Mouse (Mus musculus): ENCODE results near the gene Lman2l. TPM values are rescaled to one million over a fixed set of nuclear protein-coding genes. Genes with fewer than 3 reads are reported as not detected.

Gene Lman2l
- polyA plus RNA-seq, 1 experiment, result 15.9 TPM

GRCm38 (mm10) chr1:36437223-36437622 is 7.8 kb downstream of the Lman2l start:
- DNase-seq, result no peak
- no peak overlapping the region for H3K4me3 ChIP-seq (replicated peaks; ENCODE audit: extremely low read depth, low read depth, low read length)
- no peaks in the 10 kb centered on the region for H3K4me1 ChIP-seq (ENCODE audit: control insufficient read depth, insufficient read depth, low read length)
- TF ChIP-seq POLR2A (IDR thresholded peaks at IDR 0.05; ENCODE audit: borderline replicate concordance, extremely low read depth, low read depth, low read length), result no peak
- WGBS, result 86% methylated on average over 3 of the region's 3 CpGs

DNA sequence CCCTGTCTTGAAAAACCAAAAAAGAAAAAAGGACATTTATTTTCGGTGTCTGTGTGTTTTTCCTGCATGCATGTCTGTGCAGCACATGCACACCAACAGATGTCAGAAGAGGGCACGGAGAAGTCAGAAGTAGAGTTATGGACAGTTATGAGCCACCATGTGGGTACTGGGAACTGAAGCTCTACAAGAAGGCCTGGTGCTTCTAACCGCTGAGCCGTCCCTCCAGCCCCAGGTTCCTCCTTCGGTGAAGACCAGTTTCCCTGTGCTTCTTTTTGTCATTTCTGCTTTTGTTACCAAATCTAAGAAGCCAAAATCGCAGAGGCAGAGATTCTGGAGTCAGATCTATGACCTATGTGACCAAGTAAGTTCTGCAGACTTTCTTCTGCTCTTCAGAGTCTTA is 8.6 kb downstream of the Lman2l start:
- DNase-seq, result no peak
- WGBS, result 94% methylated on average over 6 of the region's 6 CpGs
- TF ChIP-seq POLR2A (IDR thresholded peaks at IDR 0.05; ENCODE audit: borderline replicate concordance, extremely low read depth, low read depth, low read length), result no peak
- H3K4me3 ChIP-seq (replicated peaks; ENCODE audit: extremely low read depth, low read depth, low read length), result no peak overlapping the region
- no peaks in the 10 kb centered on the region for H3K4me1 ChIP-seq (ENCODE audit: control insufficient read depth, insufficient read depth, low read length)

DNA sequence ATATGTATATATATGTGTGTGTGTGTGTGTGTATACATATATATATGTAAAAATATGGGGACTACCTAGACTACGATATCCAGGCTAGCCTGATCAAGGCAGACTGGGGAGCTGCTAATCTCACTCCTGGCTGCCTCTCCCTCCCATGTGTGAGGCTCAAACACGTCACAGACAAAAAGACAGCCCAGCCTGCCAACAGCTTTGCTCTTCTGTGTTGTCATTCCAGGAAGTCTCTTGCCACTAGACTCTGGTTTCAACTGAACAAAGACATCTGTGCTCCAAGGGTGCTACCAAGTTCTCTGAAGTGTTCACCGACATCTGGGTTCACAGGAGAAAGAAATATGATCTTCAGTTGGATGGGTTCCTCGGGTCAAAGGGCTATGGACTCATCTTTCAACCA is 10.0 kb downstream of the Lman2l start:
- H3K4me1 ChIP-seq (ENCODE audit: control insufficient read depth, insufficient read depth, low read length), result no peaks in the 10 kb centered on the region
- no peak overlapping the region for H3K4me3 ChIP-seq (replicated peaks; ENCODE audit: extremely low read depth, low read depth, low read length)
- no peak for DNase-seq
- no peak for TF ChIP-seq POLR2A (IDR thresholded peaks at IDR 0.05; ENCODE audit: borderline replicate concordance, extremely low read depth, low read depth, low read length)
- no peak for TF ChIP-seq CTCF (IDR thresholded peaks at IDR 0.05; ENCODE audit: insufficient read depth, low read length)
- 61% methylated on average over 4 of the region's 4 CpGs for WGBS

- TF ChIP-seq CTCF (IDR thresholded peaks at IDR 0.05; ENCODE audit: insufficient read depth, low read length), result no peak
- TF ChIP-seq POLR2A (IDR thresholded peaks at IDR 0.05; ENCODE audit: borderline replicate concordance, extremely low read depth, low read depth, low read length), result no peak
- H3K4me1 ChIP-seq (ENCODE audit: control insufficient read depth, insufficient read depth, low read length), result no peaks in the 10 kb centered on the region
- DNase-seq, result no peak
- no peak overlapping the region for H3K4me3 ChIP-seq (replicated peaks; ENCODE audit: extremely low read depth, low read depth, low read length)
- WGBS, result 93% methylated on average over 3 of the region's 3 CpGs
Measured at GRCm38 (mm10) chr1:36433616-36434015, 11.5 kb downstream of the Lman2l start.

GRCm38 (mm10) chr1:36432999-36433398 is 12.1 kb downstream of the Lman2l start:
- TF ChIP-seq POLR2A (IDR thresholded peaks at IDR 0.05; ENCODE audit: borderline replicate concordance, extremely low read depth, low read depth, low read length) (no peak), CTCF (IDR thresholded peaks at IDR 0.05; ENCODE audit: insufficient read depth, low read length) (no peak)
- WGBS, result 64% methylated on average over 4 of the region's 4 CpGs
- no peak for DNase-seq
- H3K4me3 ChIP-seq (replicated peaks; ENCODE audit: extremely low read depth, low read depth, low read length), result no peak overlapping the region
- H3K4me1 ChIP-seq (ENCODE audit: control insufficient read depth, insufficient read depth, low read length), result no peaks in the 10 kb centered on the region

- WGBS, result 92% methylated on average over 2 of the region's 2 CpGs
- no peak for TF ChIP-seq POLR2A (IDR thresholded peaks at IDR 0.05; ENCODE audit: borderline replicate concordance, extremely low read depth, low read depth, low read length)
- TF ChIP-seq CTCF (IDR thresholded peaks at IDR 0.05; ENCODE audit: insufficient read depth, low read length), result no peak
- Histone ChIP-seq H3K4me3 (replicated peaks; ENCODE audit: extremely low read depth, low read depth, low read length) (no peak overlapping the region), H3K4me1 (ENCODE audit: control insufficient read depth, insufficient read depth, low read length) (no peaks in the 10 kb centered on the region)
- DNase-seq, result no peak
Measured at GRCm38 (mm10) chr1:36429511-36429910, 15.6 kb downstream of the Lman2l start.

GRCm38 (mm10) chr1:36404531-36404930 is 40.5 kb downstream of the Lman2l start:
- H3K4me3 ChIP-seq (replicated peaks; ENCODE audit: extremely low read depth, low read depth, low read length), result no peak overlapping the region
- TF ChIP-seq POLR2A (IDR thresholded peaks at IDR 0.05; ENCODE audit: borderline replicate concordance, extremely low read depth, low read depth, low read length), result no peak
- no peak for TF ChIP-seq CTCF (IDR thresholded peaks at IDR 0.05; ENCODE audit: insufficient read depth, low read length)
- DNase-seq, result no peak
- H3K4me1 ChIP-seq (ENCODE audit: control insufficient read depth, insufficient read depth, low read length), result no peaks in the 10 kb centered on the region
- 74% methylated on average over 6 of the region's 6 CpGs for WGBS

DNA sequence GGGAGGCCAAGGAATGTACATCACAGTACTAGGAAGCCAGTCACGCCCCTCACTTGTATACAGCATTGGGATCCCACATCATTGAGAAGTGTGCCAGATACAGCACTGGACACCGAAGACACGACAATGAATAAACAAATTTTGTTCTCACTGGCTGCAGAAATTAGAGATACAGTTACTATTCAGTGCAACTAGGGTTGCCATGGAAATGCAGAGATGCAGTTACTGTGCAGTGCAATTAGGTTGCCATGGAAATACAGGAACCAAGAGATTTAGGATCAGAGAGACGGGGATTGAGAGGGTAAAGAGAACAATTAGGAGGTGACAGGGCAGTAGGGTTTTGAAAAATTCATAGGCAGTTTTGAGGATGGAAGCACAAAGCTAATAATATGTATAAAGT is 43.6 kb downstream of the Lman2l start:
- Histone ChIP-seq H3K4me3 (replicated peaks; ENCODE audit: extremely low read depth, low read depth, low read length) (no peak overlapping the region), H3K4me1 (ENCODE audit: control insufficient read depth, insufficient read depth, low read length) (no peaks in the 10 kb centered on the region)
- no peak for DNase-seq
- no peak for TF ChIP-seq CTCF (IDR thresholded peaks at IDR 0.05; ENCODE audit: insufficient read depth, low read length)
- no peak for TF ChIP-seq POLR2A (IDR thresholded peaks at IDR 0.05; ENCODE audit: borderline replicate concordance, extremely low read depth, low read depth, low read length)
- WGBS, result 58% methylated on average over 4 of the region's 4 CpGs

DNA sequence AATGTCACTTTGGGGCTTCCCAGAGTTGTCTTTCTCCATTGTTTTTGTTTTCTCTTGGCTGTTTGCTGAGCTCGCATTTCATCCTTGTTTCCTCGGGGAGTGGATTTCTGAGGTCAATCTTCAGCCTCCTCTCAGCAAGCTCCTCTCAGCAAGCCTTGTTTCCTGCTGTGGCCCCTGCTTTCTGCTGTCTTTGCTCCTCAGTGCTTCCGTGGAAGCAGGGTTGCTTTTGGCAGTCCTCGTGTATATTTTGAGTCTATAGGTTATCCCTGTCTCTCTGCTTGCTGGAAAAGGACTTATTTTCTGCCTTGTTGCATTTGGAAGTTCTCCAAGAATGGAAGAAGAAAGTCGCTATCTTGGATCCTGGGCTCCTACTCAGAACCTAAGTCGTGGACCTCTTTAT is 48.0 kb downstream of the Lman2l start:
- 24% methylated on average over 6 of the region's 6 CpGs for WGBS
- H3K4me1 ChIP-seq (ENCODE audit: control insufficient read depth, insufficient read depth, low read length), result no peaks in the 10 kb centered on the region
- DNase-seq, result no peak
- H3K4me3 ChIP-seq (replicated peaks; ENCODE audit: extremely low read depth, low read depth, low read length), result no peak overlapping the region
- TF ChIP-seq CTCF (IDR thresholded peaks at IDR 0.05; ENCODE audit: insufficient read depth, low read length), result no peak
- TF ChIP-seq POLR2A (IDR thresholded peaks at IDR 0.05; ENCODE audit: borderline replicate concordance, extremely low read depth, low read depth, low read length), result no peak

- TF ChIP-seq POLR2A (IDR thresholded peaks at IDR 0.05; ENCODE audit: borderline replicate concordance, extremely low read depth, low read depth, low read length), result no peak
- no peak for TF ChIP-seq CTCF (IDR thresholded peaks at IDR 0.05; ENCODE audit: insufficient read depth, low read length)
- no peak overlapping the region for H3K4me3 ChIP-seq (replicated peaks; ENCODE audit: extremely low read depth, low read depth, low read length)
- H3K4me1 ChIP-seq (ENCODE audit: control insufficient read depth, insufficient read depth, low read length), result no peaks in the 10 kb centered on the region
- WGBS, result 55% methylated on average over 4 of the region's 4 CpGs
- no peak for DNase-seq
Measured at GRCm38 (mm10) chr1:36379582-36379981, 65.5 kb downstream of the Lman2l start.

DNA sequence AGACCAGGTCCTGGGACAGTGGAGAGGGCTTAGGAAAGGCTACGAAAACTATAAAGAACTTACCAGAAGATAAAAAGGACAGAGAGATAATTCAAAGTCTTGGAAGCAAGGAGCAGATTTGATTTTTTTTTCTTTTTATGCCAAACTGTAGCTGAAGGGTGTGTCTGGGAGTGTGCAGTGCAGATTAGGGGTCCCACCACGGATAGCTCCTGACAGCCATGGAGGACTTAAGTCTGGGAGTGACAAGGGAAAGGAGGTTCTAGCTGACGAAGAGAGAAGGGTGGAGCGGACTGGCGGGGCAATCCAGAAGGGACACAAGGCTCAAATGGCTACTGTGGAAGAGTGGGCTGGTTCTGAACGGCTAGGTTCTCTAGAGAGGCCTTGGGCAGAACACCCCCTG is 66.2 kb downstream of the Lman2l start:
- TF ChIP-seq CTCF (IDR thresholded peaks at IDR 0.05; ENCODE audit: insufficient read depth, low read length), result no peak
- no peak for TF ChIP-seq POLR2A (IDR thresholded peaks at IDR 0.05; ENCODE audit: borderline replicate concordance, extremely low read depth, low read depth, low read length)
- H3K4me3 ChIP-seq (replicated peaks; ENCODE audit: extremely low read depth, low read depth, low read length), result no peak overlapping the region
- WGBS, result 71% methylated on average over 6 of the region's 6 CpGs
- no peaks in the 10 kb centered on the region for H3K4me1 ChIP-seq (ENCODE audit: control insufficient read depth, insufficient read depth, low read length)
- DNase-seq, result no peak
